Mouse (Mus musculus) CH12F3 (cell line): ENCODE results near the gene Mdm2.
"Not testable (repeated sequence)": the region's sequence is repeated elsewhere in the genome, so short reads cannot be mapped to it uniquely, and the experiment has no call there.

Experiments
- in situ Hi-C: fragments of 300-500 bp; cut with MboI; formaldehyde crosslinking; loops from 2 replicates; pipeline ENCODE4 v1.14.3; 2020; ENCODE audit warnings: low sequenced_read_pairs

Mdm2 gene

DNA sequence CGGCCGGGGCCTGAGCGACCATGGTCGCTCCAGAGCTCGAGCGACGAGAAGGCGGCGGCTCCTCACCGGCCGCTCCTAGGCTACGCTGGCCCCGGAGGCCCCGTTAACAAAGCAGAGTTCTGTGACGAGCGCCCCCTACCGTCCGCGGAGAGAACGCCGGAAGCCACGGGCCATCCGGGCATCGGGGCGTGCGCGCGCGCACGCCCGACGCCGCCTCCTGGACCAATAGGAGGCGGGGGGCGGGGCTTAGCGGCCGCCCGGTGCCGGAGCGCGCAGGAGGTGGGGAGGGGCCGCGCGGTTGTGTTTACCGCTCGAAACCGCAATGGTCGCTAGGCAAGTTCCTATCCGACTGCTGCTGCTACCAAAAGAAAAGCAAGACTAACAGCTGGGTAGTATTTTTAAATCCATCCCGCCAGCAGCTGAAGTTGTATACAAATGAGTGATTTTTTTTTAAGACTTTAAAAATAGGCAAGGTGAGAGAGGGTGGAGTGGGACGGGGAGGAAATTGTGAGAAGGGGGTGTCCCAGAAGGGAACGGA, at the start of gene Mdm2:
Mdm2 (minus strand) TSS at position 155 of the 538 bp plus-strand sequence.
- in situ Hi-C loops: no loop called here

DNA sequence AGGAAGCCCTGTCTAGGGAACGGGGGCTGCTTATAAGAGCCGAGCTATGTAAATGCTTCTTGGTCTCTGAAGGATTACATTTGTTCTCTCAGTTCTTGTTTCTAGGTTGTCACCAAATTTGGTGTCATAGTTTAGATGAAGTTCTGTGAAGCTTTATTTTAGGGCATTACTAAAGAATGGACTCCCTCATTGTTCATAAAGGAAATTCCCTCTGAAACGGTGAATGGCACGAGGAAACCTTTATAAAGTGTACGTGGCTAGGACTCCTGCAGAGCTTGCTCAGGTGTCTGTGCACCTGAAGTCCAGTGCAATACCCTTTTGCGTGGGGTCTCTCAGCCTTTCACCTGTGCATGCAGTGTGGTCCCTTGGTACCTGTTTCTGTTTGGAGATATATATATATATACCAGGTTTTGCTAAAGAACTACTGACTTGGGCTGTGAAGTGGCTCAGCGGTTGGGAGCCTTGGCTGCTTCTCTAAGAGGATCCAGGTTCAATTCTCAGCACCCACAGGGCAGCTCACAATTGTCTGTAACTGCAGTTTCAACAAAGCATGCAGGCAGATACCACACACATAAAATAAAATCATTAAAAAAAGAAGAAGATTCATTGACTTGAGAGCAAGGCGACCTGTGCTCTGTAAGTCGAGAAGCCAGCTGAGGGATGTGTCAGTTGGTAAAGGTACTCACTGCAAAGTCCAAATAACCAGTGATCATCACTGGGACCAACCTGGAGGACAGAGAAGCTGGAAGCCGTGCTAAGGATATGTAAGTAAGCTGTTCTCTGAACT, 49.5 kb upstream of the Mdm2 start:
- in situ Hi-C loops: no loop called here

DNA sequence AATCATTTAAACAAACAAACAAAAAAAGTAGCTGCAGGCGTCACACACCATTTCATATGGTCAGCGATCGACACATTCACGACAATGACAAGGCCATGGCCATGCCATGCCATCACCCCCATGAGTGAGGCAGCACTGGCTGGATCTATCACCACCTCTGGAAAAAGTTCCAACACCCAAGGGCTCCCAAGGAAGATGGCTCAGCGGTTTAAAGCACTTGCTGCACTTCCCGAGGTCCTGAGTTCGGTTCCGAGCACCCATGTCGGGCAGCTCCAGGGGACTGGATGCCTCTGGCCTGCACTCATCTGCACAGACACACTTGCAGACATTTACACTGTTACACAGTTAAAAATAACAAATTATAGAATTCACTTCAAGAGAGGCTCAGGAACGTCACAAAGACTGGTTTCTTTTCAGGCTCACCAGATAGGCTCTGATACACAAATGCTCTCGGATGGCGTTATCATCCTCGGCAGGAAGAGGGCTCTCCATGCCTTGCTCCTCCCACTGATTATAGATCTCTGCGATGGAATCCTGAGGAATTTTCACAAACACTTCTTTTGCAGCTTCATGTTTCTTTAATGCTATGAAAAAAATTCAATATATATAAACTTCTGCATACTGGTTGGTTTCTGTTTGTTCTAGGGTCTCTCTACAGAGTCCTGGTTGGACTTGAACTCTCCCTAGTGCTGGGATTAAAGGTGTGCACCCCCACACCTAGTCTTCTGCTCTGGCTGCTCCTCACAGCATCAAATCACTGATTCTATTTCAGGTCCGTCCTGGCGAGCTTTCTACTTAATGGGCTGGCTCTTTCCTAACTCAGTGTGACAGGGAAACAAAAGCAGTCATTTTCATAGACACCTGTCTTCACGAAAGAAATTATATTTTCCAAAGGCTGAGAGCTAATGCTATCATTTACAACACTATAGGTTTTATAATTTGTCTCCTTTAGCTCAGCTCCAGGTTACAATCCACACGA, 48.5 kb upstream of the Mdm2 start:
- in situ Hi-C loops: no loop called here

DNA sequence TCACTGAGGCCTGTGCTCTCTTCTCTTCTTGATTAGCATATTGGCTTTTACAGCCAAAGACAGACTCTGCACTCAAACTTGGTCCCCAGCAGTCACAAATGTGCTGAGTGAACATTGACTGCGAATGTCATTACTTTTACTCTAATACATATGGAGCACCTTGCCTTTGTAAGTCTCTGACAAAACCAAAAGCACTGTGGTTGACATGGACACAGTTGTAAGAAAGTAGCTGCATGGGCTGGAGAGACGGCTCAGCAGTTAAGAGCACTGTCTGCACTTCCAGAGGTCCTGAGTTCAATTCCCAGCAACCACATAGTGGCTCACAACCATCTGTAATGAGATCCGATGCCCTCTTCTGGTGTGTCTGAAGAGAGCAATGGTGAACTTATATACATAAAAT, 47.8 kb upstream of the Mdm2 start:
- in situ Hi-C loops: not testable (repeated sequence)

DNA sequence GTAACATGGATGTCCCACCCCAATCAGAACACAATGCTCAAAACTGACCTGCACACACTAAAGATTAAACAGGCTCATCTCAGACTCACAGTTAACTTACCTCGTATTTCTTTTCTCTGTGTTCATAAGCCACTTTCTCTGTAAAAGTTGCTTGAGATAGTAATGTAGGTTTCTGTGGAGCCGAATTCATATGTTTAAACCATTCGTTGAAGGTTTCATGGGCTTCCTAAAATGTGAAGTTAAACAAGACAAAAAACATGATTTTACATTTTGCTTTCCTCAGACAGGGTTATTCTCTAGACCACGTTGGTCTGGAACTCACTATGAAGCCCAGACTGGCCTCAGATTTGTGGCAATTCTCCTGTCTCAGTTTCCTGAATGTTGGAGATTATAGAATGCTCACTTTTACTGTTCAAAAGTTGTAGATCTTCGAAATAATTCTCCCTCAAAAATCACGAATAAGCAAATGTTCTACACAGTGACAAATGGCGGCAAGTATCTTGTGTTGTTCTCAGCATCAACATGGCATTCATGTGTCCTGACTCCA, 47.3 kb upstream of the Mdm2 start:
- in situ Hi-C loops: no loop called here

DNA sequence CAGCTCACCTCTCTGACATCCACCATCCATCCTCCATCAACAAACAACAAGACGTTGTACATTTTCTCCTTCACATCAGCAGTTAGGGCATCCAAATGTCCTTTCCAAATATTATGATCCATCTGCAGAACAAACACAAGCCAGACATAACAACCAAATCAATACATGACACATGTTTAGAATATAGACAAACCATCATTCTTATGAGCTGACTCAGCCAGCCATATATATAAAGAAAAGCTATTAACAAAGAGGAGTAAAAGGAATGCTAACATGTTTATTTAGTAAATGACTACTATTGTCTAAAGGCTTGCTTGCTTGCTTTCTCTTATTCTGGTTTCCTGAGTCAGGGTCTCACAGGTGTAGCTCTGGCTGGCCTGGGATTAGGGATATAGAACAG, 46.7 kb upstream of the Mdm2 start:
- in situ Hi-C loops: no loop called here

DNA sequence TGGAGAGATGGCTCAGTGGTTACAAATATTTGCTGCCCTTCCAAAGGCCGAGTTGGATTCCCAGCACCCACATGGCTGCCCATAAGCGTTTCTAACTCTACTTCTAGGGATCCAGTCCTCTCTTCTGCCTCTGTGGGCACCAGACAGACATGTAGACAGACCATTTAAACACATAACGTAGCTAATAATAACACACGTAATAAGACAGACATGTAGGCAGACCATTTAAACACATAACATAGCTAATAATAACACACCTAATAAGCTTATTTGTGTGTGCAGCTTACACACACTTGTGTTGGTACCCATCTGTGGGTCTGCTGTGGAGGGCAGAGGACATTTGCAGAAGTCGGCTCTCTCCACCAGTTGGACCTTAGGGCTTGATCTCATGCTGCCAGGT, 46.2 kb upstream of the Mdm2 start:
- in situ Hi-C loops: no loop called here

GRCm38 (mm10) chr10:117755799-117756467, 45.4 kb upstream of the Mdm2 start:
- in situ Hi-C loops: no loop called here

DNA sequence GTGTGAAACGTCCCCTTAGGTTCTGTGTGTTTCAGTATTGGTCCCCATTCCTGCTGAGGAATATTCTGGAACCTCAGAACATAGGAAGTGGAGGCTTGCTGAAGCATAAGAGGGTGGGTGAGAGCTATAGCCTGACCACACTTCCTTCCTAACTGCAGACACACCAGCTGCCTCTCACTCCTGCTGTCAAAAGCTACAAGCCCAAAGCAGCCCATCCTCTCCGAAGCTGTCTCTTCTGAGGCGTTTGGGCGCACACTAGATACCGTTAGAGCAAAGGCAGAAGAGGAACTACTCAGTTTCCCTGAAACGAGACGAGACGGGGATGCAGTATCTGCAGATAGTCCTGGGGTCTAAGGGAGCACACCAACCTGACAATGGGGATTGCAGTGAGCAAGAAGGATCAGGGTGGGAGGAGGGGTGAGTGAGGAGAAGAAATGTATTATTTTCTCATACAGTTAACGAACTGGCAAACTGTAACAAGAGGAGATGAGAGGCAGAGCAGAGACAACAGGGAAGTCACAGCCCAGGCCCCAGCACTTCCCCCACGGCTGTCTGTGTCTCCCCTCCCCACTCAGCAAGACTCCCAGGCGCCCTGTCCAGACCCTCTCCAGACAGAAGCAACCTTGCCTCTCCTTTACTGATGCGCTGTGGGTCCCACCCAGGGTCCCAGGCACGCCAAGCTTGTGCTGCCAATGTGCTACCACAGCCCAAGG, 44.7 kb upstream of the Mdm2 start:
- in situ Hi-C loops: no loop called here

DNA sequence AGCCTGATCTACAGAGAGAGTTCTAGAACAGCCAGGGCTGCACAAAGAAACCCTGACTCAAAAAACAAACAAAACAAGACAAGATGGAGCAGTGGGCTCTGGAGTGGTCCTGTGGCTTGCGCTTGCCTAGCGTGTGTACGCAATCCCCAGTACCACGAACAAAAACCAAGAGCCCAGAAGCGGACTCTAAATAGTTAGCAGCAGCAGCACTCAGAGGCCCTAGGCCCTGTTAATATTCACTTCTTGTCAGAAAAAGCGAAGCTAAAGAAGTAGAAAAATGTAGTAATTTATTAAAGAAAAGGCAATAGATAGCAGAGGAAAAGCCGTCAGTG, 44.0 kb upstream of the Mdm2 start:
- in situ Hi-C loops: no loop called here

DNA sequence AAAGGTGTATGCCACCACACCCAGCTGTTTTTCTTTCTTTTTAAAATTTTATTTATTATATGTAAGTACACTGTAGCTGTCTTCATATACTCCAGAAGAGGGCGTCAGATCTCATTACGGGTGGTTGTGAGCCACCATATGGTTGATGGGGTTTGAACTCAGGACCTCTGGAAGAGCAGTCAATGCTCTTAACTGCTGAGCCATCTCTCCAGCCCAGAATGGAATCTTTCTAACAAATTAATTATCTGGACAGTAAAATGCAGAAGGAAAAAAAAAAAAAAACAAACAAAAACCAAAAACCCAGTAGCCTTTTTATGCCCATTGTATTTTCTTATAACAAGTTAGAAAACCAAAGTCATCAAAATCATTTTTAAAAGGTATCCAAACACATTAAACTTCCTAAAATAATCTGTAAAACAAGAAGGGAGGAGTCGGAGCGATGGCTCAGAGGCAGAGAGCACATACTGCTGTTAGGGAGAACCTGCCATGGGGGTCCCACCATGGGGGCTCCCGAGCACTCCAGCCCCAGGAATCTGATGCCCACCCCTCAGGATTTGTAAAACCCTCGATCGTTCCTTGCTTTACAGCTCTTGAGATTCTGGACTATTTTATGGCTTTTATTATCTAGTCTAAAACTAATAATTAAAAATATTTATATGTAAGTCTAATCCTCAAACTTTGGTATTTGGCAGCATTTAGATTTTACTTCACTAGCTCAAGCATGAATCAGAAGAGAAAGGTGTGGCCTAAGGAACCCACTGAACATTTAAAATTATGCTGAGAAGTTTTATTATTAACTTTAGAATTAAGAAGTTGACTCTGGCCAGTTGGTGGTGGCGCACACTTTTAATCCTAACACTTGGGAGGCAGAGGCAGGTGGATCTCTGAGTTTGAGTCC, 43.4 kb upstream of the Mdm2 start:
- in situ Hi-C loops: no loop called here

DNA sequence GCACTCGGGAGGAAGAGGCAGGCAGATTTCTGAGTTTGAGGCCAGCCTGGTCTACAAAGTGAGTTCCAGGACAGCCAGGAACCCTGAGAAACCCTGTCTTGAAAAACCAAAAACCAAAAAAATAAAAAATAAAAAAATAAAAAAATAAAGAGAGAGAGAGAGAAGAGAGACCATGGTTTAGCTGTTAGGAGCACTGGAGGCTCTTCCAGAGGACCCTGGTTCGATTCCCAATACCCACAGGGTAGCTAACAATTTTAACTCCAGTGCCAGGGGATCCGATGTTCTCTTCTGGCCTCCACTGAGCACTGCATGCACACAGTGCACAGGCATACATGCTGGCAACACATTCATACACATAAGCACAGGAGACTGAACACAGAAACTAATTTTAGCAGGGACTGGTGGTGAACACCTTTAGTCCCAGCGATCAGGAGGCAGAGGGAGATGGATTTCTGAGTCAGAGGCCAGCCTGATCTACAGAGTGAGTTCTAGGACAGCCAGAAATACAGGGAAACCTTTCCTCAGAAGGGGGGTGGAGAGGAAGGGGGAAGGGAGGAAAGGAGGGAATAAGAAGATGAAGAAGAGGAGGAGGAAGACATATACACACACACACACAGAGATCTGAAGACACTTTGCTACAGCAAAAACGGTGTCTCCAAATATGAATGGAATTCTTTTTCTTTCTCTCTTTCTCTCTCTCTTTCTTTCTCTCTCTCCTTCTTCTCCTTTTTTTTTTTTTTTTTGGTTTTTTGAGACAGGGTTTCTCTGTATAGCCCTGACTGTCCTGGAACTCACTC, 42.5 kb upstream of the Mdm2 start:
- in situ Hi-C loops: no loop called here

GRCm38 (mm10) chr10:117752304-117752821, 41.8 kb upstream of the Mdm2 start:
- in situ Hi-C loops: no loop called here

DNA sequence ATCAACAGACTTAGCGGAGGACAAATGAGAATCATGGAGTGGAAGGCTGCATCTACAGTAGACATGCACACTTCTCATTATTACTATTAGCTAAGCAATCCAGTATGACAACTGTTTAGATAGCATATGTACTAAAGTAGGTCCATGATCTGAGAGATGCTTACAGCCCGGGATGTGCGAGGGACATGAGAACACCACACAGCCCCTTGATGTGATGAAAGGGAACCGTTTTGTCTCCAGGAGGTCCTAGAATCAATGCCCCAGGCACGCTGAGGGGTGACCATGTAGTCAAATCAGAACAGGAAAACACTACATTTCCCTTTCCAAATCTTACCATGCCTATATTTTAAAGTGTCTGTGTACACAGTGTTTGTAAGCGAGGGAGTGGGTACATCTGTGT, 41.2 kb upstream of the Mdm2 start:
- in situ Hi-C loops: no loop called here

- in situ Hi-C loops: no loop called here
Observed at GRCm38 (mm10) chr10:117751282-117751610, 40.7 kb upstream of the Mdm2 start.

DNA sequence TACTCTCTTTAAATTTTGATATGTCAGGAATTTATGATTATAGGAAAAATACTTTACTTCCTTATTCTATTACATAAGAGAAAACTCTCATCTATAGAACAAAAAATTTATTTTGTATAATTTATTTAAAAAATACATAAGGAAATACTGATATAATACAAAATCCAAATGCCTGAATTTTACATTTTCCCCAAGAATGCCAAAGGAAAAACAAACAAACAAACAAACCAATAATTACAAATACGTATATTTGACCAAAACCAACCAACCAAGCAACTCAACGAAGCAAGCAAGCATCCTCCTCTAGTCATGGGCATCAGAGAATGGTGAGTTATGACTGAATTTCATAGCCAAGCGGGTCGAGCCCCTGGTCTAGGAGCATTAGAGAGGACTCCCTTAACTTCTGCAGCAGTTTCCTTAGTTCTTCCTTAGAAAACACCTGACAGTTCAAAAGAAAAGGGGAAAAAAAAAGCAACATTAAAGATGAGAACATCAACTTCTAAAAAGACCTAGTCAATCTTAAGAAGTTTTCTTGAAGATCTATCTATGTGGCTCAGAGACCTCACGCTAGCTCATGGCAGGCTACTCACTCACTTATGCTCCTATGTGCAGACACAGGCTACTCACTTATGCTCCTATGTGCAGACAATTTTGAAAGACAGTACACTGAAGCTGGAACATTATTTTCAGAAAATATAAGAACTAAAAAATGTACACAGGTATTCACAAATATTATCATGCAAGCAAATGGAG, 40.1 kb upstream of the Mdm2 start:
- in situ Hi-C loops: no loop called here

GRCm38 (mm10) chr10:117749787-117750343, 39.3 kb upstream of the Mdm2 start:
- in situ Hi-C loops: loop anchor here (25.0 kb wide), 1 partner anchor 612 kb away; the partner anchor contains the start of gene Gm9049
